Mouse (Mus musculus): ENCODE results near the gene Mthfd1l.

- TF ChIP-seq CTCF (IDR thresholded peaks at IDR 0.05; ENCODE audit: extremely low read depth, insufficient read depth, low read length): no peak
- TF ChIP-seq POLR2A (IDR thresholded peaks at IDR 0.05; ENCODE audit: extremely low read depth, insufficient read depth, low read length): no peak
Observed at GRCm38 (mm10) chr10:4047666-4048065, 74.7 kb downstream of the Mthfd1l start.
